In genomic region chr5:148419112-148419526, GRCm38 (mm10) we compare ENCODE assay signal across 10 mouse cellular contexts. TPM values are rescaled to one million over a fixed set of nuclear protein-coding genes. Genes with fewer than 3 reads are reported as not detected.
A peak's percentile ranks its signal among the peaks of the same experiment; 100 is the strongest.
DNase-seq lines count a peak whose midpoint lies in the region; ATAC-seq lines count a peak whose summit lies in the region.
"Had no signal": no experiment of that assay in that cellular context is flagged by ENCODE, and none has a peak within 500 bp of the region (broad histone marks: within the 10 kb centered on the region; RNA-seq: fewer than 3 reads in every experiment).

No protein-coding gene starts in this region.

- 0 out of 2 replicates have a peak, but pooled peaks cover 3% of the 10 kb centered on the region for H3K9me3 ChIP-seq in embryonic facial prominence, embryonic 14.5 days (ENCODE audit: control insufficient read depth, low read length)
- 0 out of 2 replicates have a peak, but pooled peaks cover 3% of the 10 kb centered on the region for H3K9me3 ChIP-seq in embryonic facial prominence, embryonic 10.5 days
- H3K9me3 ChIP-seq in heart, embryonic 14.5 days (ENCODE audit: control insufficient read depth, low read length) = peaks cover 4% of the 10 kb centered on the region; the same call in 1 of the 2 replicates
- H3K9me3 ChIP-seq: embryonic facial prominence, embryonic 12.5 days had no signal

- DNase-seq in embryonic facial prominence, embryonic 14.5 days (ENCODE audit: low spot score) = peak; percentile 83
- DNase-seq in embryonic facial prominence, embryonic 10.5 days (ENCODE audit: low spot score) = no peak
- DNase-seq in right cerebral cortex, postnatal 4 days = peak; percentile 16
- DNase-seq in right cerebral cortex, postnatal 36 days (ENCODE audit: low spot score in 2 of 2) = no peak
- peak; percentile 78 for DNase-seq in lung, postnatal 10 days
- DNase-seq in testis, postnatal 14 days (ENCODE audit: low spot score) = peak; percentile 44
- no peak for DNase-seq in frontal cortex, adult 2 months (ENCODE audit: extremely low spot score in 1 of 2, low spot score in 1 of 2)

- no peaks in the 10 kb centered on the region for H3K27me3 ChIP-seq in embryonic facial prominence, embryonic 14.5 days (replicated peaks; ENCODE audit: control insufficient read depth, insufficient read depth, low read length)
- H3K27me3 ChIP-seq in embryonic facial prominence, embryonic 10.5 days (replicated peaks; ENCODE audit: low read depth, poor library complexity, severe bottlenecking) = no peaks in the 10 kb centered on the region
- H3K27me3 ChIP-seq in heart, embryonic 14.5 days (ENCODE audit: control insufficient read depth, insufficient read depth, low read length) = no peaks in the 10 kb centered on the region
- H3K27me3 ChIP-seq: embryonic facial prominence, embryonic 12.5 days had no signal

- no peaks in the 10 kb centered on the region for H3K36me3 ChIP-seq in embryonic facial prominence, embryonic 14.5 days (ENCODE audit: control insufficient read depth, insufficient read depth, low read length)
- H3K36me3 ChIP-seq in embryonic facial prominence, embryonic 10.5 days (replicated peaks) = no peaks in the 10 kb centered on the region
- no peaks in the 10 kb centered on the region for H3K36me3 ChIP-seq in heart, embryonic 14.5 days (ENCODE audit: control insufficient read depth, insufficient read depth, low read length)
- H3K36me3 ChIP-seq: embryonic facial prominence, embryonic 12.5 days had no signal

- H3K4me1 ChIP-seq in embryonic facial prominence, embryonic 14.5 days (ENCODE audit: control insufficient read depth, insufficient read depth, low read length) = no peaks in the 10 kb centered on the region
- H3K4me1 ChIP-seq in embryonic facial prominence, embryonic 10.5 days = peaks cover 3% of the 10 kb centered on the region; the same call in 1 of the 2 replicates
- peaks cover 8 to 11% of the 10 kb centered on the region in 2 experiments; a peak in 3 of 4 replicates for H3K4me1 ChIP-seq in heart, embryonic 14.5 days (ENCODE audit: control insufficient read depth in 2 of 2, insufficient read depth in 2 of 2, low read length in 2 of 2)
- H3K4me1 ChIP-seq: embryonic facial prominence, embryonic 12.5 days had no signal

- no peak overlapping the region for H3K4me2 ChIP-seq in embryonic facial prominence, embryonic 14.5 days (ENCODE audit: low read depth, low read length)
- H3K4me2 ChIP-seq in heart, embryonic 14.5 days (ENCODE audit: low read length) = peak overlapping the region; percentile 38
- H3K4me2 ChIP-seq: embryonic facial prominence, embryonic 12.5 days had no signal

- WGBS in embryonic facial prominence, embryonic 14.5 days = 74% methylated on average over 9 of the region's 9 CpGs
- 91% methylated on average over 9 of the region's 9 CpGs for WGBS in embryonic facial prominence, embryonic 10.5 days
- WGBS in heart, embryonic 14.5 days = 60% methylated on average over 9 of the region's 9 CpGs

- no peak overlapping the region for H3K27ac ChIP-seq in embryonic facial prominence, embryonic 14.5 days (replicated peaks; ENCODE audit: low read depth, low read length)
- H3K27ac ChIP-seq in embryonic facial prominence, embryonic 10.5 days (replicated peaks) = no peak overlapping the region
- H3K27ac ChIP-seq in heart, embryonic 14.5 days (replicated peaks in 1 of 2; ENCODE audit: control insufficient read depth in 1 of 2, insufficient read depth in 1 of 2, low read depth in 2 of 2, low read length in 2 of 2) = no peak overlapping the region
- H3K27ac ChIP-seq: embryonic facial prominence, embryonic 12.5 days; liver, embryonic 14.5 days had no signal

- no peak overlapping the region for H3K9ac ChIP-seq in embryonic facial prominence, embryonic 14.5 days (ENCODE audit: low read depth, low read length)
- H3K9ac ChIP-seq in heart, embryonic 14.5 days (ENCODE audit: low read length) = no peak overlapping the region
- H3K9ac ChIP-seq: embryonic facial prominence, embryonic 12.5 days; liver, embryonic 14.5 days had no signal

- no peak overlapping the region for H3K4me3 ChIP-seq in embryonic facial prominence, embryonic 14.5 days (ENCODE audit: low read depth, low read length)
- H3K4me3 ChIP-seq in embryonic facial prominence, embryonic 10.5 days = no peak overlapping the region
- no peak overlapping the region for H3K4me3 ChIP-seq in heart, embryonic 14.5 days (ENCODE audit: control insufficient read depth in 1 of 2, insufficient read depth in 1 of 2, low read depth in 1 of 2, low read length in 2 of 2)
- H3K4me3 ChIP-seq: embryonic facial prominence, embryonic 12.5 days had no signal

- no peak for ATAC-seq in embryonic facial prominence, embryonic 14.5 days (ENCODE audit: low read depth)
- ATAC-seq in heart, embryonic 14.5 days (ENCODE audit: insufficient number of reproducible peaks, insufficient read depth, low FRiP score, low read depth) = no peak

RNA-seq across cellular contexts. Expression of gene Slc7a1, which starts 19.4 kb away (rescaled TPM):
- 22.5 and 22.6 TPM in 2 replicates for polyA plus RNA-seq in embryonic facial prominence, embryonic 14.5 days (2014; fragmentation: Nextera tagmentation; extraction: Ambion mirVana)
- polyA plus RNA-seq in embryonic facial prominence, embryonic 10.5 days (2016; fragmentation: Nextera tagmentation; extraction: Ambion mirVana) = 13.0 and 13.5 TPM in 2 replicates
- 22.5 and 23.0 TPM in 2 replicates for polyA plus RNA-seq in heart, embryonic 14.5 days (2014; fragmentation: Nextera tagmentation; extraction: Ambion mirVana)
- polyA plus RNA-seq in frontal cortex, adult 2 months (2012; rRNA removed) = 10.3 and 11.4 TPM in 2 replicates

Comparison
In these comparisons a context has a peak if more than half of its experiments do, and no peak if none do; other contexts are left out.
1. DNase-seq: peak in embryonic facial prominence, embryonic 14.5 days (single experiment), right cerebral cortex, postnatal 4 days (single experiment), lung, postnatal 10 days (single experiment) and testis, postnatal 14 days (single experiment); none in embryonic facial prominence, embryonic 10.5 days (single experiment), right cerebral cortex, postnatal 36 days (0 of 2) and frontal cortex, adult 2 months (0 of 2).